Mouse (Mus musculus) layer of hippocampus, adult 2 months (tissue): ENCODE measurements at regions not wholly inside any gene's neighbourhood (a gene's known extent, or its start where the extent isn't known, plus 50 kb on each side); places are given as distances from the start of the nearest gene placed in this dataset.

ENCODE experiments used
- DNase-seq, 2 experiments: peaks; one replicate each; pipeline ENCODE4 v3.0.0; 2022; ENCODE audit warnings: low spot score in 2 of 2
- H3K27ac ChIP-seq: fragments of 200-600 bp; 2 replicates; pipeline ENCODE4 v1.8.1; 2022
- H3K4me3 ChIP-seq: fragments of 200-600 bp; 2 replicates; pipeline ENCODE4 v1.8.1; 2022; ENCODE audit warnings: mild to moderate bottlenecking
- CTCF ChIP-seq: fragments of 200-600 bp; conservative IDR thresholded peaks from 2 replicates; pipeline ENCODE4 v1.8.1; 2022; ENCODE audit warnings: antibody characterized with exemption, mild to moderate bottlenecking, moderate library complexity

DNA sequence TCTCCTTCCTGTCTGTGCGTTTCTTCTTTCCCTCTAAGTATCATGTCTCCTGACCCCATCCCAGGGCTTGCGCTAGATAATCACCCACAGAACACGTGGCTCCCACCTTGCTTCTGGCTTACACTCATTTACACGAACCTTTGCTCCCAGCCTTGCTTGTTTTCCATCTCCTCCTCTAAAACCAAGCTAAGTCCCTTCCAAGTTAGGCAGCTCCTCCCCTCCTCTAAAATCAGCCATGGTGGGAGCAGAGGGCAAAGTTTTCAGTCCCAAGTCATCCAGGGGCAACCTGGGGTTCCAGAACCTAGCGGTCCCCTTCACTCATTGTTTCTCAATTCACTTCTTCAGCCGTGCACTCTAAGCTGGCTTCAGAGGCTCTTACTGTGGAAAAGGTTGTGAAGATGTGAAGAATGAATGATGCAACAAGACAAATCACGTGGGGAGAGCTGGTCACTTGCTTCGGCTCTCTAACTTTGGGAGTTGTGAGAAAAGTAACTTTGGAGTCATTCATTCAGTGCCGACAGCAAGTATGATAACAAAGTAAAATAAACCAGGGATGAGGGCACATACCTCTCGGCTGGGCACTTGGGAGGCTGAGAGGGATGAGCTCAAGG, 179.9 kb upstream of the Rreb1 start:
- DNase-seq: no peak
- TF ChIP-seq CTCF: no peak

DNA sequence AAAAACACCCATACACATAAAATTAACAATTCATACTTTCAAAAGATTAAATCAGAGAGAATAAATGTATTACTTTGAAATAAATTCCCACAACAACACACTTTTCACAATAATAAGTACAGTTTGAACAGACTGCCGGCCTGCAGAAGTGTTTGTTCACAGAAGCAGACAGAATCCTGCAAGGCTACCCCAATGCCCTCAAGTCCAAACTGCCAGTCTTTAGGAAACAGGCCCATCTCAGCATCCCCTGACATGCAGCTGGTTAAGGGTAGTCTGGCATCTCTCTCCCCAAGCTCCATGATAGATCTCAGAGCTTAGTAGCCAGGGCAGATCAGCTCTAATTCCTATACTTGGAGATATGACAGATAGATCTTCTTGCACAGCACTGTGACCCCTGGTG, 178.5 kb upstream of the Rreb1 start:
- no peak for TF ChIP-seq CTCF
- no peak overlapping the region for H3K4me3 ChIP-seq
- DNase-seq: no peak
- no peak overlapping the region for H3K27ac ChIP-seq

More for the DNA sequence above, 179.9 kb upstream of the Rreb1 start:
- Histone ChIP-seq H3K27ac (no peak overlapping the region), H3K4me3 (no peak overlapping the region)

GRCm38 (mm10) chr13:37600172-37600571, 178.0 kb upstream of the Rreb1 start:
- no peak for TF ChIP-seq CTCF

GRCm38 (mm10) chr13:37601068-37601467, 177.1 kb upstream of the Rreb1 start:
- DNase-seq: no peak
- Histone ChIP-seq H3K4me3 (no peak overlapping the region), H3K27ac (no peak overlapping the region)
- TF ChIP-seq CTCF: no peak

More at GRCm38 (mm10) chr13:37600172-37600571, 178.0 kb upstream of the Rreb1 start:
- no peak overlapping the region for H3K4me3 ChIP-seq
- no peak for DNase-seq
- no peak overlapping the region for H3K27ac ChIP-seq

DNA sequence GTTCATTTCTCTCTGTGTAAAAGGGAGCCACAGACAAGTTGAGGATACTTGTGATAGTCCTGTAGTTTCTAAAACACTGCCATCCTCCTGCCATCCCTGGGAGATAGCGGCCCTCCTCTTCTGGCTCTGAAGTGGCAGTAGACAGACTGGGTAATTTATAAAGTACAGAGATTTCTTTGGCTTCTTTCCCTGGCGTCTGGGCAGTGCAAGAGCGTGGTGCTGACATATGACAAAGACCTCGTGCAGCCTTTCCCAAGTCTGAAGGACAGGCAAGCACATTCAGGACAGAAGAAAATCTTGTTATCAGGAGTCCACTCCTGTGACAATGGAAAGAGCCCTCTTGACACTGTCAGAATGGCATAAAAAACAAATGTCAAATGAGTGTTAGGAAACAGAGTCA, 175.9 kb upstream of the Rreb1 start:
- no peak overlapping the region for H3K27ac ChIP-seq
- H3K4me3 ChIP-seq: no peak overlapping the region
- no peak for TF ChIP-seq CTCF
- no peak for DNase-seq

DNA sequence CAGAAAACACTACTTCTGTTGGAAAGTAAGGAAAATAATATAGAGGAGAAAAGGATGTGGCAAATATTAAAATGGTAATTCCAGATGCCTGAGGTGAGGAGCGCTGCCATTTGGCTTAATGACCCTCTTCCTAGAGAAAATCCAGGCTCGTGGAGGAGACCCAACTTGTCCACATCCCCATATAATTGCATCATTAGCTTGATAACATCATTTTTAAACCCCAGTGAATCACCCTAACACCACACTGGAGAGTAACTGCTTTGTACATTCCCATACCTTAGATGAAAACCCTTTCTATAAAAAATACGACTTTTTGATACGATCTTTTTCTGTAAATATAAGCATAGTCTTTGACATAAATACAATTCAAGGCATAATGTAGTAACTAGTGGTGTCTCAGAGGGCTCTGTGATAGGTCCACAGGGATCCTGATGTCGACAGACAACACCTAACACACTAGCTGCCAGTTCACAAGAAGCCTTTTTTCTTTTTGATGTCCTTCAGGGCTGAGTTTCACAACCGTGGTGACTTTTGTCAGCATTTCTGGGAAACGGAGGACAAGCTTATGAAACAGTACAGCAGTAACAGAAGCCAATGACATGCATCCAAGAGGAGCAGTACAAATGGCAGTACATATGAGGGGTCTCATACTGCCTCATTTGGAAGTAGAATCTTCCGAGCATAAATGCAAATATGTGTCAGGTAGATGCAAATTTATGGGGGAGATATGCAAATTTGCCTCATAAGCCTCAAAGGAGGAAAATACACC, 174.8 kb upstream of the Rreb1 start:
- no peak overlapping the region for H3K4me3 ChIP-seq
- DNase-seq: no peak
- no peak overlapping the region for H3K27ac ChIP-seq
- TF ChIP-seq CTCF: no peak

- no peak overlapping the region for H3K4me3 ChIP-seq
- H3K27ac ChIP-seq: no peak overlapping the region
- no peak for TF ChIP-seq CTCF
- no peak for DNase-seq
These were observed 171.9 kb upstream of the Rreb1 start for GRCm38 (mm10) chr13:37606250-37606649.

GRCm38 (mm10) chr13:37609085-37609484, 169.1 kb upstream of the Rreb1 start:
- DNase-seq: peak in 1 of 2 experiments; percentile 63
- Histone ChIP-seq H3K27ac (peak overlapping the region; percentile 51), H3K4me3 (no peak overlapping the region)
- no peak for TF ChIP-seq CTCF

DNA sequence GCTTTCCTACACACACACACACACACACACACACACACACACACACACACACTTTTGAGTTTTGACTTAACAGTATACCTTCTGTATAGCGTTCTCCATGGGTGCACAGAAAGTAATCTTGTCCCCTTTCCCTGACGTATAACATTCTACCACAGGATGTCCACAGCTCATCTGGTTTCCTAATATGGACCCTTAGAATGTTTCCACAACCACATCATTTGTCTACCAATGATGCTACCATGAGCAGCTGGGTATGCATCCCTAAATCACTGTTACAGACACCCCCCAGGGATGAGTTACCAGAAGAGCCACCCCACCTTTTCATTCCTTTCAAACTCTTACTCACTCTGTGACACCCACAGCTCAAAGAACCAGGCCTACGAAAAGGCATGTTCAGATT, 166.8 kb upstream of the Rreb1 start:
- no peak for TF ChIP-seq CTCF

GRCm38 (mm10) chr13:37617015-37617414, 161.2 kb upstream of the Rreb1 start:
- DNase-seq: no peak
- Histone ChIP-seq H3K27ac (peak overlapping the region; percentile 15; the same call in 1 of the 2 replicates), H3K4me3 (no peak overlapping the region)
- no peak for TF ChIP-seq CTCF

More for the DNA sequence above, 166.8 kb upstream of the Rreb1 start:
- H3K27ac ChIP-seq: no peak overlapping the region
- no peak overlapping the region for H3K4me3 ChIP-seq
- DNase-seq: no peak

DNA sequence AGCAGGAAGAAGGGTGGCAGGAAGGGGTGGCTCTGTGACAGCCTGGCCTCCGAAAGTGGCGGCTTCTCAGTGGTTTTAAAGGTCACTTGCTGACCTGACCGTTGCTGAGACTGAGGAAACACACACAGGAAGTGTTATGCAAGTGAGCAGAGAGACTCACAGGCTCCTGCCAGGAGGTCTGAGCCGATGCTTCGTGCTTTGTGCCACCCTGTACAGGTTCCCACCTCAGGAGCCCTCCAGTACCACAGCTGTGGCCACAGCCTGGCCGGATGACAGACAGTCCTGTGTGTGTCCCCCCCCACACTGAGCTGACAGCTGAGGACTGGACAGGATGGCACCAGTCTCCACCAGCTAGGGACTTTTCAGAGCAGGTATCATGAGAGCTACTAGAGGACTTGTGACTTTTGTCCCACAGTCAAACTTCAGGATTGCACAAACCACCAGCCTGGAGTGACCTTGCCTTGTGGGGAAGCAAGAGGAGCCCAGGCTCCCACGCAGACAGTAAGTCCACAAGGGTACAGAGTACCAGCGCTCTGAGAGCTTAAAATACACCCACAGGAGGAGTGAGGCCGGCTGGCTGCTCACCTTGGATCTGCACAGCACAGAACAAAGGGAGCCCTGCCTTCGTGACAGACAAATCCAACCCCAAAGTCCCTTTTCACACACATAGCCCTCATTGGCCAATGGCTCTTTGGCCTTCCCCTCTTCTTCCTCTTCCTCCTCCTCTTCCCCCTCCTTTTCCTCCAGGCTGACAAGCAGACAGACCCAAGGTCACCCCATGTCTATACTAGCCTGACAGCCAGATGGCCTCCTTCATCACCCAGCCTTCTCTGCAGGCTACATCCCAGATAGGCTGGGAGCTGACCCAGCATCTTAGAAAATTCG, 158.1 kb upstream of the Rreb1 start:
- no peak for DNase-seq
- H3K27ac ChIP-seq: no peak overlapping the region
- TF ChIP-seq CTCF: no peak

GRCm38 (mm10) chr13:37621319-37622050, 156.7 kb upstream of the Rreb1 start:
- no peak overlapping the region for H3K4me3 ChIP-seq
- 0 out of 2 replicates have a peak, but pooled peaks have one; percentile 17 for TF ChIP-seq CTCF
- no peak overlapping the region for H3K27ac ChIP-seq
- no peak for DNase-seq

More for the DNA sequence above, 158.1 kb upstream of the Rreb1 start:
- H3K4me3 ChIP-seq: no peak overlapping the region
